Mouse (Mus musculus) neural tube, embryonic 11.5 days (tissue): ENCODE measurements around the gene Olfr556. TPM values are rescaled to one million over a fixed set of nuclear protein-coding genes. Genes with fewer than 3 reads are reported as not detected.

Source experiments
- polyA plus RNA-seq: library from polyadenylated mRNA; unstranded; fragments of >200 nt; fragmentation: Nextera tagmentation; extraction: Ambion mirVana; gene quantifications from 2 replicates; pipeline ENCODE4 v1.2.1, GENCODE M21; 2014

The Olfr556 gene
- polyA plus RNA-seq, 1 experiment from 2014 or later: not detected

Other genes starting within 250 kb of the Olfr556 start
- 203 and 211 TPM in 2 replicates for gene Rrm1, start 223.2 kb upstream of the Olfr556 start, polyA plus RNA-seq
- 0.31 TPM in 1 of 2 replicates, not detected in the other for gene Olfr543, start 183.2 kb upstream of the Olfr556 start, polyA plus RNA-seq
- gene Olfr544, start 176.6 kb upstream of the Olfr556 start, polyA plus RNA-seq: 0.07 and 0.16 TPM in 2 replicates
- gene Olfr545, start 165.3 kb upstream of the Olfr556 start, polyA plus RNA-seq: 0.08 TPM in 1 of 2 replicates, not detected in the other
- gene Olfr547, start 130.2 kb upstream of the Olfr556 start, polyA plus RNA-seq: not detected in 2 replicates
- gene Olfr548-ps1, start 124.0 kb upstream of the Olfr556 start, polyA plus RNA-seq: not detected in 2 replicates
- not detected in 2 replicates for gene Olfr549, start 115.0 kb upstream of the Olfr556 start, polyA plus RNA-seq
- 0.13 and 0.14 TPM in 2 replicates for gene Trim21, start 99.4 kb upstream of the Olfr556 start, polyA plus RNA-seq
- gene Olfr550, start 93.5 kb upstream of the Olfr556 start, polyA plus RNA-seq: not detected in 2 replicates
- gene Olfr551, start 73.0 kb upstream of the Olfr556 start, polyA plus RNA-seq: not detected in 2 replicates
- not detected in 2 replicates for gene Olfr552, start 67.1 kb upstream of the Olfr556 start, polyA plus RNA-seq
- gene Olfr553, start 46.7 kb upstream of the Olfr556 start, polyA plus RNA-seq: not detected in 2 replicates
- not detected in 2 replicates for gene Olfr554, start 26.5 kb upstream of the Olfr556 start, polyA plus RNA-seq
- gene Olfr555, start 6.1 kb upstream of the Olfr556 start, polyA plus RNA-seq: not detected in 2 replicates
- 10.2 and 11.2 TPM in 2 replicates for gene Trim68, start 22.4 kb downstream of the Olfr556 start, polyA plus RNA-seq
- gene Olfr557, start 31.0 kb downstream of the Olfr556 start, polyA plus RNA-seq: not detected in 2 replicates
- gene Olfr558, start 37.3 kb downstream of the Olfr556 start, polyA plus RNA-seq: 0.53 and 0.55 TPM in 2 replicates
- gene Olfr33, start 54.2 kb downstream of the Olfr556 start, polyA plus RNA-seq: not detected in 2 replicates
- gene Olfr559, start 62.6 kb downstream of the Olfr556 start, polyA plus RNA-seq: not detected in 2 replicates
- gene Olfr560, start 94.5 kb downstream of the Olfr556 start, polyA plus RNA-seq: not detected in 2 replicates
- not detected in 2 replicates for gene Olfr78, start 94.6 kb downstream of the Olfr556 start, polyA plus RNA-seq
- not detected in 2 replicates for gene Olfr561, start 106.3 kb downstream of the Olfr556 start, polyA plus RNA-seq
- not detected in 2 replicates for gene Olfr564, start 138.6 kb downstream of the Olfr556 start, polyA plus RNA-seq
- gene Olfr566, start 193.9 kb downstream of the Olfr556 start, polyA plus RNA-seq: not detected in 2 replicates
- not detected in 2 replicates for gene Olfr568, start 212.2 kb downstream of the Olfr556 start, polyA plus RNA-seq
- gene Olfr569, start 226.0 kb downstream of the Olfr556 start, polyA plus RNA-seq: not detected in 2 replicates
- not detected in 2 replicates for gene Olfr570, start 229.7 kb downstream of the Olfr556 start, polyA plus RNA-seq